Mouse (Mus musculus): ENCODE measurements at regions not wholly inside any gene's neighbourhood (a gene's known extent, or its start where the extent isn't known, plus 50 kb on each side); places are given as distances from the start of the nearest gene placed in this dataset.

DNA sequence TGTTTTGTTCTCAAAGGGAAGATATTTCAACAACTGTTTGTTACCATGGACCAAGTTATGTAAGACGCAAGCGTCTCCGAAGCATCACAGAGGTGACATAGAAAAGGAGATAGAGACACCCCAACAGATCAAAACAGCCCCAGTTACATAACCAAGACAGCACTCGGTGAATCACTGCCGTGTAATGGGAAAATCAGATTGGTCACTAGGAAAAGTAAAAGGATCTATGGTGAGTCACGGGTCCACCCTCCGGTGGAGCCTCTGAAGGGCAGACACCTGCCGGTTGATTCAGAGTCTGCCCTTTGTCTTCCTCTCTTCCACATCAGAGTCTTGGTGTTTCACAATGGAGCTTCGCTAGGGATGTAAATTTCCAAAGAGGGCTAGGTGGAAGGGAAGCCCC is 62.9 kb upstream of the Odc1 start:
- DNase-seq = no peak

DNA sequence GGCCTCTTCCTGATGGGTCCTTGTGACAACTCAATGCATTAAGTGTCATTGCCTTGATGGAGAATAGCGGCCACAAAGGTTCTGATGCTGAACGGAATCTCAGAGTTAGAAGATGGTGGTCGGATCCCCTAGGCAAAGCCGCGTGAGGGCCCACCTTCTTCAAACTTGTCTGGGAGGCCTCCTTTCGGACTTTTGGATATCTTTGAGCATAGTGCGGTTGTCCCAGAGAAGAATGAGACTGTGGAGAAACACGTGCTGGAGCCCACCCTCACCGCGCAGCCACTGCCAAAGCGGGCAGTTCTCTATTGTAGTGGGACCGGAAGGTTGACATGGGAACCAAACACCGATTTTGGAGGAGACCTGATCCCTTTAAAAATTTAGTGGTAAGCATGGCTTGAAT is 62.4 kb upstream of the Odc1 start:
- no peak for DNase-seq

DNA sequence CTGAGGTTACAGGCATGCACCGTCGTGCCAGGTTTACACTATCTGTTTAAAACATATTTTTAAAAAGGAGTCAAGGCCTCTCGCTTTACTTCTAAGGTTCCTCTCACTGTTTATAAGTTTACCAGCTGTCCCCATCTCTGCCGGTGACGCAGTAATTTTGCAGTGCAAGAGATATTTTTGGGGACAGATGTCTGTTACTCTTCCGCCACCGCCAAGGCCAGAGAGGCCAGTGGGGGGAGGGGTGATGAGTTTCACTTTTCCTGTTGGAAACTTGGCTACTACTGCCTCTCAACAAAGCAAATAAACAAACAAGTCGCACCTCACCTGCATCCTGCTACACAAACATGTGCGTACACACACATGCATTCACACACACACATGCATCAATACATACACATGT is 60.1 kb upstream of the Odc1 start:
- DNase-seq = peak; percentile 88

DNA sequence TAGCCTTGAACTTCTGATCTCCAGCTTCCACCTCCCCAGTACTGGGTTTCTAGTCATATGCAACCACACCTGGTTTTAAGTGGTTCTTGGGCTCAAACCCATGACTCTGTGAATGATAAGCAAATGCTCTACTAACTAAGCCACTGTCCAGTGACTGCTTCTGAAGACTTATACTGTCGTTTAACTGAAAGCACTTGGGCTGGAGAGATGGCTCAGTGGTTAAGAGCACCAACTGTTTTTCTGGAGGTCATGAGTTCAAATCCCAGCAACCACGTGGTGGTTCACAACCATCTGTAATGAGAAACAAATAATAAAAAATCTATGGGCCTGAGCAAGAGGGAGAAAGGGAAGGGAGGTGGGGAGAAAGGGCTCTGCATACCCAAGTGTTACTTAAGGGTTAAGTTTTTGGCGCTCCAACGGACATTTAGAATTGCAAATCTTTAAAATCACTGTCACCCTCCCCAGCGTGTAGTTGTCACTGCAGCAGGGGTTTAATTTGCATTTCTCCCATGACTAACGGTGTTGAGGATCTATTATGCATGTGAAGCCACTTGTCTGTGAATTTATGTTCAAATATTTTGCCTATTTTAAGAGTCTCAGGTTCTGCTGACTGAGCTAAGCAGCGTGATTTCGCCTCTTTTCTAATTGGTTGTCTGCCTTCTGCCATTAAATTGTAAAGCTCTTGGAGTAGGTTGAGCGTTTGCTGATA is 58.4 kb upstream of the Odc1 start:
- DNase-seq = no peak

DNA sequence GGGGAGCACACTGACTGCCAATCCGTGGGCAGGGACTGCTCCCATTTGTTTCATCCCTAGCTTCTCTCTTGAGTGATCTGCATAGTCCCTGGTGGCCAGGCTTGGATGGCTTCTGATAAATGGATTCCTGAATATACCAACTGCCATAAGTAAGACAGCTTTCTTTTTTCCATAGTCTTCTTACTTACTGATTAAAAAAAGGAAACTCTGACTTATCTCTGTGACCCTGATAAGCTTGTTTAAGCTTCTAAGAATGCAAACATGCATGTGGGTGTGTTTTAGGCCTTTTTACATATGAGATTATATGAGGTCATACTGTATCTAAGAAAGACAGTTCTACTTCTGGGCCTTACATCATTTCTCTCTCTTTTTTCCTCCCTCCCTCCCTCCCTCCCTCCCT is 57.3 kb upstream of the Odc1 start:
- DNase-seq = no peak

DNA sequence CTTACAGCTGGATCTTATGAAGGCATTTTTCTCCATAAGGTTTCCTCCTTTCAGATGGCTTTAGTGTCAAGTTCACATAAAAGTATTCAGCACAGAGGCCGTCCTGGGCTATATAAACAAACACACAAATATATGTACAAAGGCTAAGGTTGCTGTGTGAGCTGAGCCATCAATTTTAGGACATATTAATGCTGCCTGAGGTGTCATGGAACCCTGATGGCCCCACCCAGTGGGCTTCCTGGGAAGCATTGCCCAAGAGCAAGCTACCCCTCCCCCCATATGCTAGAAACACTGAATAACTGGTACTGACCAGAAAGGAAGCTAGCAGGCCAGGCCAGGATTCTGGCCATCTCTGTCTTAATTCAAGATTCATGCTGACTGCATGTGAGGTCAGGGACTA is 56.4 kb upstream of the Odc1 start:
- DNase-seq = no peak

DNA sequence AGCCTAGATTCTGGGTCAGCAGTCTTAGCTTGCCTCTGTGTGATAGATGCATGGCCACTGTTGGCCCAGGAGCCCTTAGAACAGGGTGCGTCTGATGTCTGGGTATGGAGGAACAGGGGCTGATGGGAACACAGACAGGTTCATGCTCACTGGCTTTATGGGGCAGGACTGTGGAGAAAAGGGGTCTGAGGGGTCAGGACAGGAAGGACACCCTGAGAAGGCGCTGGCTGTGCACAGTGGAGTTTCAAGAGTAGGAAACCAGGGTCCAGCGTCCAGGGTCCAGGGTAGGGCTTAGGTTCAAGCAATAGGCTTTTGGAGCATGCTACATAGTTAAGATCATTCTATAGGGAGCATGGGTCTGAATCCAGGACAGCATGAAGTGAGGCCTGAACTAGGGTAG is 54.6 kb upstream of the Odc1 start:
- no peak for DNase-seq

DNA sequence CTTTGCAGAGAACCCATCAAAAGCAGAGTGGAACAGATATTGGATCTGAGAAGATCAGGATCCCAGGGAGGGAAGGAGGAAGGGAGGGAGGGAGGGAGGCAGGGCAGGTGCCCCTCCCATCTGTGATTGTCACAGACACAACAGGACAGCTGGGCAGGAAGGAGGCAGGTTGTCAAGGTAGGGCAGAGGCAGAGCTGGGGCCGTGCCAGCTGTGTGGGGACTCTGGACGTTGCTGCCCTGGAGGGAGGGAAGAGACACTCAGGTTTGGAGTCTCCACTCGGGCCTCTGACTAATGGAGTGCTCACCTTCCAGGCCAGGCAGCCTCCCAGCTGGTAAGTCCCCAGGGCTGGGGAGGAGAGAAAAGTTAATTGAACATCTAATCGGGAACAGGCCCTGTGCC is 52.0 kb upstream of the Odc1 start:
- peak; percentile 29 for DNase-seq

DNA sequence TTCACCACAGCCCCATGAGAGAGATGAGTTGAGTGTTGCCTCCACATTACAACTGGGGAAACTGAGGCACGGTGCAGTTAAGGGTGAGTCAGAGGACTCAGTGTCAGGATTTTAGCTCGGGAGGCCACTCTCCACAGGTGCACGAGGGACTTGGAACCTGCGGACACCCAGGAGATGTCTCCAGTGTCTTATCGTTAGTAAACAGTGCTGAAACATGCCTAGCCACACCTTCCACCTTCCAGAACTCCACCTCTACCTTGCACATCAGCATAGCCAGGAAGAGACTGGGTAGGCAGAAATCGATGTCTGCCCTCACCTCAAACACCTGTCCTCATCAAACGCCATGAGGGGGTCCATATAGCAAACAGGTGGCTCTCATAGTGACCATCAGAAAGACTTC is 51.5 kb upstream of the Odc1 start:
- DNase-seq = no peak

DNA sequence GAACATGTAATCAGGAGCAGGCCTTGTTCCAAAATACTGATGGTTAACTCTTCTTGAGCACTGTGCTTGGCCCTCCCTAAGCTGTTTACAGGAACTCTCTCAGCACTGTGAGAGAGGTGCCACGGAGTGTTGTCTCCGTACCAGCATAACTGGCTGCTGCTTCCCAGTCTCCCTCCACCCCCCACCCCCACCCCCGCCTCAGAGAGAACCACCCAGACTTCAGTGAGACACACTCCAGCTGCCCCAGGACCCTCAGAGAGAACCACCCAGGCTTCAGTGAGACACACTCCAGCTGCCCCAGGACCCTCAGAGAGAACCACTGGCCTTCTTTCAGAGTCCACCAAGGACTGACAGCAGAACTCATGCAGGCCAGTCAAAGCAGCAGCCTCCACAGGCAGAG is 50.8 kb upstream of the Odc1 start:
- no peak for DNase-seq

All from adrenal gland, postnatal 14 days (tissue).